Mouse (Mus musculus): ENCODE measurements around the gene Ulk1. TPM values are rescaled to one million over a fixed set of nuclear protein-coding genes. Genes with fewer than 3 reads are reported as not detected.
"Not testable (repeated sequence)": the region's sequence is repeated elsewhere in the genome, so short reads cannot be mapped to it uniquely, and the experiment has no call there.

Ulk1 gene
- total RNA-seq (2021): 10 to 100 TPM; 49.8 to 50.4 TPM
- long read RNA-seq, experiment 1, partial matches to known transcripts: 11 of 17 reads
- long read RNA-seq, experiment 1, other reads (novel, unspliced or antisense): 6 of 17 reads
- long read RNA-seq, experiment 2, full-length matches to known transcripts: 1 of 12 reads
- long read RNA-seq, experiment 2, partial matches to known transcripts: 6 of 12 reads
- long read RNA-seq, experiment 2, other reads (novel, unspliced or antisense): 5 of 12 reads

DNA sequence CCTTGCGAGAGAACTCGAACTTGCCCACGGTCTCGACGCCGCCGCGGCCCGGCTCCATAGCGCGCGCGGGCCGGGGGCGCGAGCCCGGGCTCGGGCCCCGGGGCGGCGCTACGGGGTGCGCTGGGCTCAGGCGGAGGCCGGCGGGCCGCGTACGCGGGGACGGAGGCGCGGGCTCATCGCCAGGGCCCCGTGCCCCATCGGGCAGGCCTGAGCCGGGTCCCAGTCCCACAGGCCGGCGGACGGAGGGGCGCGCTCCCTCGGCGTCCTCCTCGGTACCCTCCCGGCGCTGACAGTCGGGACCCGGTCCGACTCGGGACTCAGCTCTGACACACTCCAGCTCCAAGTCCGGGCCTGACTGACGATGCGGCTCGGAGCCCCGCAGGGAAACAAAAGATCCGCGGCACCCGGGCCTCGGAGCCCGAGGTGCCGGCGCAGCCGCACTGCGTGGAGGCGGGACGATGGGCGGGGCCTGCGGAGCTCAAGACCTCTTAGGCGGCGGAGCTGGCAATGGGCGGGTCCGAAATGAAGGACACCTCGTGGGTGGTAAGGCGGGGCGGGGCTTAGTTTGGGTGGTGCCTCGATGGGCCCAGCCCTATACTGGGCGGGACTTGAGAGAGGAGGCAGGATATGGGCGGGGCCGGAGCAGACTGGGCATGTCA lies at the start of gene Ulk1:
Ulk1 (minus strand) TSS at position 431 of the 659 bp plus-strand sequence.
- peak; percentile 100 for DNase-seq

DNA sequence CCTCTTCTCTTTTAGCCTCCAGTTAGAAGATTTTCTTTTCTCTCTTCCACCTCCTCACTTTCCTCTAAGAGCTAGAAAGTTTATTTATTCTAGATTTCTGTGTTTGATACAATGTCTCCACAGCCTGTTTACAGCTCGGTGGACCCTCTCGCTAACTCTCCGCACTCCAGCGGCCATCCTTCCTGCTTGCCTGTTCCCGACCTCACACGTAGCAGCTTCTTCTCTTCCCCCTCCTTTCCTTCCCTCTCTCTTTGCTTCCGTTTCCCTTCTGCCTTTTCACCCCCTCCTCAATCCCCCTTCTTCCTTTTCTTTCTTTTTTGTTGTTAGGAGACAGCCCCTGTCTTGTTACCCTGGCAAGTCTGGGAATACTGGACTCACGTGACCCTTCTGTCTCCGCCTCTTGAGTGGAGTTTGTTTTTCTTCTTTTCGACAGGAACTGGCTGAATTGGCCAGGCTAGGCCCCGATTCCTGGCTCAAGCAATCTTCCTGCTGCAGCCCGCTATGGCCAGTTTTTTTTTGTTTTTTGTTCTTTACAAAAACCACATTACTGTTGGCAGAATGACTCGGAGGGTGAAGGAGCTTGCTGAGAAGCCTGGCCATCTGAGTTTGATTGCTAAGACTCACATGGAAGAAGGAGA lies 49.2 kb upstream of the Ulk1 start:
- peak; percentile 66 for DNase-seq

- DNase-seq: no peak
Measured at GRCm38 (mm10) chr5:110857091-110857490, 47.2 kb upstream of the Ulk1 start.

- DNase-seq: no peak
Measured at GRCm38 (mm10) chr5:110852990-110853389, 43.1 kb upstream of the Ulk1 start.

GRCm38 (mm10) chr5:110841046-110841862 lies 31.4 kb upstream of the Ulk1 start:
- DNase-seq: no peak

GRCm38 (mm10) chr5:110840465-110840864 lies 30.6 kb upstream of the Ulk1 start:
- peak; percentile 46 for DNase-seq

GRCm38 (mm10) chr5:110839678-110840365 lies 29.9 kb upstream of the Ulk1 start, which contains the start of the genes Hscb and Chek2:
Gene Hscb (minus strand): TSS chr5:110839777.
Gene Chek2 (plus strand): TSS chr5:110839979.
- DNase-seq: peak; percentile 96

DNA sequence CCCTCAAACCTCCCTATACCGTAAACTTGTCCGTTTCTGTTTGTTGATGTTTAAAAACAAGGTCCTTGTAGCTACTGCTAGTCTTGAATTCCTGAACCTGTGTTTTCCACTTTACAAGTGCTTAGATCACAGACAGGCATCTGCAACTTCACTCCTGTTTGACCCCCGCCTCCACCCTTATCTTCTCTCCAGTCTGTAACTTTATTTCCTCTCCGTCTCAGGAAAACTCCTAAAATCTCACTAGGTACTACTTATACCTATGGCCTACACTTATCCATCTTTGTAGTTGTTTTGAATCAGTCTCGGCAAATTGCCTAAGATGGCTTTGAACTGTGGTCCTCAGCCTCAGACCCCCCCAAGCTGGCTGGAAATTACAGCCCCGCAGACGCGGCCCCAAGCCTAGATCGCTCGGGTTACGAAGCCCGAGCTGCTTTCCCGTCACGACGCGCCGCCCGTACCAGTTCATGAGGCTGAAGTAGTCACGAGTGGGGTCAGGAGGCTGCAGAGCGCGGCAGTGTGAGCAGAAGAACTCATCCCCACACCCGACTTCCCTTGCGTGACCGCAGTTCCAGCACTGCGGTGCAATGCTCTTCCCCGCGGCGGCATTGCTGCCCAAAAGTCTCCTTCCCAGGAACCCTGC lies 29.3 kb upstream of the Ulk1 start:
- DNase-seq: no peak

DNA sequence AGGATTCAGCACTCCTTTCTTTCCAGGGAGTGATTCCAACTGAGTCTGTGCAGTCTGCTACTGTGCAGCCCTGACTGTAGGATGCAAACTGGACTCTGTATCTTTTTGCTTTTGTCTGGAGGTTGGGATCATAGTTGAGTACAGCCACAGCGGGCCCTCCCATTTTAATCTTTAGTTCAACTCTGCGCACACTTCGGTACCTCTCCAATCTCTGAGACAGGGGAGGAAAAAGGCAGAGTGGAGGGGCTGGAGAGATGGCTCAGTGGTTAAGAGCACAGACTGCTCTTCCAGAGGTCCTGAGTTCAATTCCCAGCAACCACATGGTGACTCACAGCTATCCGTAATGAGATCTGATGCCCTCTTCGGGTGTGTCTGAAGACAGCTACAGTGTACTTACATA lies 28.1 kb upstream of the Ulk1 start:
- DNase-seq: not testable (repeated sequence)

DNA sequence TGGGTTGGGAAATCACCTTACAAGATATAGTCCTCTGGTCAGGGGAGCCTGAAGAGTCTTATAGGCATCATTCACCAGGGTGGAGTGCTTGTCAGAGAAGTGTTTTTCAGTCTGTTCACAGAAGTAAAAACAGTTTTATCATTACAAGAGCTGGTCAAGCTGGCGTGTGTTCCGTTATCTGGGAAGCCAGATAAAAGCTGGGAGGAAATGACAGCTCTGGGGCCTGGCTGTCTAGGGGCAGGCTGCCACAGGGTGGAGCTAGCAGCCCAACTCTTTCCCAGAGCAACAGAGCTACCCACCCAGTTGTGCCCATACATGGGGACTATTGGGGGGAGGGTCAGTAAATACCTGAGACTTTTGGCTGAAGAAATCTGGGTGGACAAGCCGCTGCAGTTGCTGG lies 26.1 kb upstream of the Ulk1 start:
- peak; percentile 67 for DNase-seq

DNA sequence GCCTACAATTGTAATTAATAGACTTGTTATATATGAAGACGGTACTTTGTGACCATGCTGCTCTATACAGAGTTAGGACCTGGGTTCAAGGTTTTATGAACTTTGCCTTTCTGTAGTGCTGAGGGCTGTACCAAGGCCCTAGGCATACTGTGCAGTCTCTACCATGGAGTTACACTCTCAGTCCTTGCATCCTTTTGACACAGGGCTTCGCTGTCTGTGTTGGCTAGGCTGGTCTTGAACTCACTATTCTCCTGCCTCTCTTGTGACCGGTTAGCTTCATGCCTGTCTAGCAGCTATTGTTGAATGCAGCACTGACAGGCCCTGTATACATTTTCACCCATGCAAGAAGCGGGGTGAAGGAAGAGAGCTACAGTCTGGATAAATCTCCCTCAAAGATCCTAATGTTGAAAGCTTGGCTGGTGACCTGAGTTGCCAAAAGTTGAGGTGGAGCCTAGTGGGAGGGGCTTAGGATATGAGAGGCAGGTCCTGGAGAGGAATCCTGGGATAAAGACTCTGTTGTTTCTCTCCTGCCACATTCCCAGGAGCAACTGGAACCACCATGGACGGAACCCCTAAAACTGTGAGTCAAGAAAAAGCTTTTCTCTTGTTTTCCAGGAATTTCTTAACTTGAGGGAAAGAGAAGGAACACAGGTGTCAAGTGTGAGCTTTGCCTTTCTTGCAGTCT lies 21.3 kb upstream of the Ulk1 start:
- no peak for DNase-seq

GRCm38 (mm10) chr5:110827576-110827975 lies 17.7 kb upstream of the Ulk1 start:
- DNase-seq: no peak

- no peak for DNase-seq
Measured at GRCm38 (mm10) chr5:110826781-110827495, 17.0 kb upstream of the Ulk1 start.

GRCm38 (mm10) chr5:110824421-110824820 lies 14.5 kb upstream of the Ulk1 start:
- no peak for DNase-seq

GRCm38 (mm10) chr5:110808821-110809666 lies 853 bp downstream of the Ulk1 start:
- peak; percentile 49 for DNase-seq

GRCm38 (mm10) chr5:110808061-110808631 lies 1.8 kb downstream of the Ulk1 start:
- DNase-seq: peak; percentile 94

DNA sequence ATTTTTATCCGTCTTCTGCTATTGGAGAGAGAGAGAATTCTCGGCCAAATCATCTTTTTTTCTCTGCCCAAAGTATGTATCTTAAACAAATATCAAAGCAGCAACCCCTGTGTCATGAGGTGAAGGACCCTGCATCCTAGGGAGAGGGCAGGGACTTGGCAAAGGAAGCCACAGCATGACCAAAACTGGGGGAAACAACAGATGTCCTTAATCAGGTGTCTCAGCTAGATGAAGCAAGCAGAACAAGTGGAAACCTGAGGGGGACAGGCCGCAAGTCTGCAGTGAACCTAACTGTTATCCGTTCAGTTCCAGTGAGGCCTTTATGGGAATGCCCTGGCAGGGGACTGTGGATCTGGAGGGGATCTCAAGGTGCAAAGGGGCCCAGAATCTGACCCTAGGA lies 2.4 kb downstream of the Ulk1 start:
- DNase-seq: no peak

GRCm38 (mm10) chr5:110806676-110807075 lies 3.2 kb downstream of the Ulk1 start:
- DNase-seq: no peak

DNA sequence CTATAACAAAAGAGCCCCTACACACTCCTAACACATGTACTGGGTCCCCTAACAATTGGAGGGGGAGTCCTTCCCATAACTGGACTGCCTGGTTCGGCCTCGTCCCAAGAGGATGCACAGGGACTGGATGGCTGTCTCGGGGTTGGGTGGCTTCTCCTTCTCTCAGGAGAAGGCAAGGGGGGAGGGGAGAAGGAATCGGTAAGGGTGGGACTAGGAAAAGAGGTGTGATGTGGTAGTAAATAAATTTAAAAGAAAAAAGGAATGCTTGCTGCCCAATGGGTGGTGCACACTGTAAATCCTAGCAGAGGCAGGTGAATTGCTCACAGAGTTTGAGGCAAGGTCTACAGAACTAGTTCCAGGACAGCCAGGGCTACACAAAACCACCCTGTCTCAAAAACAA lies 3.7 kb downstream of the Ulk1 start:
- DNase-seq: no peak

Data from adrenal gland, postnatal 10 days (tissue).